Mouse (Mus musculus) left cerebral cortex, postnatal 4 days (tissue): ENCODE measurements at regions not wholly inside any gene's neighbourhood (a gene's known extent, or its start where the extent isn't known, plus 50 kb on each side); places are given as distances from the start of the nearest gene placed in this dataset.
"Not testable (repeated sequence)": the region's sequence is repeated elsewhere in the genome, so short reads cannot be mapped to it uniquely, and the experiment has no call there.

Experiments
- DNase-seq: peaks from one replicate; pipeline ENCODE4 v3.0.0-alpha.2; 2022
- intact Hi-C: fragments of 180-260 bp; cut with DNase I; formaldehyde crosslinking; loops from one replicate; pipeline ENCODE4 v1.15.1; 2025

DNA sequence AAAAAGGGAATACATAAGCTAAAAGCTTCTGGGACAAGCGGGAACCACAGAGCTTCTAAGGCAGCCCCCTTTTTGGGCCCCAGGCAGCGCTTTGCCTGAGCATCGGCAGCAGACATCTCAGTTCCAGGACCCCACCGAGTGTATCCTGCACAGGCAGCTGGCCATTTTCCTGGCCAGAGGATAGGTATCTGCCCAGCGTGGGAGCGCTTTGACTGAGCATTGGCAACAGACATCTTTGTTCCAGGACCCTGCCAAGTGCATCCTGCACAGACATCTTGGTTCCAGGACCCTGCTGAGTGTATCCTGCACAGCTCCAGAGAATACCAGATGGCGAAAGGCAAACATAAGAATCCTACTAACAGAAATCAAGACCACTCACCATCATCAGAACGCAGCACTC lies 83.8 kb downstream of the Cypt2 start:
- intact Hi-C loops: not testable (repeated sequence)
- peak; percentile 59 for DNase-seq
